Mouse (Mus musculus) liver, postnatal 0 days (tissue): ENCODE results near the gene Bicdl2.

Experiments
- CTCF ChIP-seq: sonication (generic); IDR thresholded peaks from 2 replicates; pipeline ENCODE4 v1.5.1; 2016; ENCODE audit warnings: antibody characterized with exemption, low read depth
- EP300 ChIP-seq: IDR thresholded peaks from 2 replicates; pipeline ENCODE4 v1.6.1; 2016; ENCODE audit warnings: antibody characterized with exemption, low read depth, mild to moderate bottlenecking

- TF ChIP-seq CTCF = no peak
- no peak for TF ChIP-seq EP300
These were observed 7.0 kb upstream of the Bicdl2 start for GRCm38 (mm10) chr17:23653324-23653723.
